Mouse (Mus musculus): ENCODE measurements at regions not wholly inside any gene's neighbourhood (a gene's known extent, or its start where the extent isn't known, plus 50 kb on each side); places are given as distances from the start of the nearest gene placed in this dataset.
A peak's percentile ranks its signal among the peaks of the same experiment; 100 is the strongest.
"Not testable (repeated sequence)": the region's sequence is repeated elsewhere in the genome, so short reads cannot be mapped to it uniquely, and the experiment has no call there.

DNA sequence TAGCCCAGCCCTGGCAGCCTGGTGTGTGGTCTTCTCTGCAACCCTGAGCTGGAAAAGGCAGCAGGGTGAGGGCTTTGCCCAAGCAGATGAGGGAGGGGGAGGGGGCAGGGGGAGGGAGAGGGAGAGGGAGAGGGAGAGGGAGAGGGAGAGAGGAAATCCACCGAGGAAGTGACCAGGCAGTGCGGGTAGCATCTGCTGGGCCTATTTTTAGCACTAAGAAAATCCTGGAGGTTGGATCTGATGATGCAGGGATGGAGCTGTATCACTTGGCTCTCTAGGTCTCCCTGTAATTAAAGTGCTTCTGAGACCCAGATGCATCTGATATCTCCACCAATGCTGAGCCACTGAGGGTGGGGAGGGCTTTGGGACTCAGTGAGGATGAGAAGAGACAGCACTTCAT is 61.2 kb upstream of the Atxn1 start:
- peak in 1 of 2 experiments; percentile 30 for DNase-seq

DNA sequence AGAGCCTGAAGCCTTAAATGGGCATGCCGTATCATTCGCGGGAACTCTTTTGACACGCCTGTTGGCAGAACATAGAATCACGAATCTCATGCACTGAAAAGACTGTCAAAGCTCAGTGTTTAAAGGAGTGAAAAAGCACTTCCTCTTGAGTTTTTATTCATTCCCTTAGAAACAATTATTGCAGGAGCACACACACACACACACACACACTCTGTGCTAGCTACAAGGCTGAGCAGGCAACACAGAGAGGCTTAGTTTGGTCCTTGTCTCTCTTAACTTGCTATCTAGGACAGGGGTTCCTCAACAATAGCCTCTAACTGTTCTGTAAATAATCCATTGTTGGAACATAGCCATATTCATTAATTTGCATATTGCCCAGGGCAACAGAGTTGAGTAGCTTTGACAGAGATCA is 58.8 kb upstream of the Atxn1 start:
- DNase-seq, result no peak

DNA sequence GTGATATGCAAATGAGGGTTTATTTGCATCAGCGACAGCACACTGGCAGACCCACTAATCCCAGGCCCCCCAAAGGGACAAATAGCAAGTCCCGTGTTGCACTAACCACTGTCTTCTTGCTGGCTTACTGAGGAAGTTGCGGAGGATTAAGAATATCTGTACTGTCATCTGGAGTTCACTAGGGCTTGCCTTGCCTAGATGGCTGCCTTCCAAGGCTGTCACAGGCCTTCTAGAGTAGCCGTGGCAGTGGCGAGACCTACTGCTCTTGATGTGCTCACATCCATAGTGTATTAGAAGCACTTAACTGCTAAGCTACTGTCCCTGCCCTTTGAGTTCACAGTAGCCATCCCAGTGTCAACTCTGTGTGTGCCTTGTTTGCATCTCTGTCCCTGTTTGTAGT is 58.4 kb upstream of the Atxn1 start:
- no peak for DNase-seq

GRCm38 (mm10) chr13:46020945-46021835 is 56.4 kb upstream of the Atxn1 start:
- no peak for DNase-seq

- peak; percentile 53 to 67 for DNase-seq
Observed at GRCm38 (mm10) chr13:46019431-46020166, 54.8 kb upstream of the Atxn1 start.

DNA sequence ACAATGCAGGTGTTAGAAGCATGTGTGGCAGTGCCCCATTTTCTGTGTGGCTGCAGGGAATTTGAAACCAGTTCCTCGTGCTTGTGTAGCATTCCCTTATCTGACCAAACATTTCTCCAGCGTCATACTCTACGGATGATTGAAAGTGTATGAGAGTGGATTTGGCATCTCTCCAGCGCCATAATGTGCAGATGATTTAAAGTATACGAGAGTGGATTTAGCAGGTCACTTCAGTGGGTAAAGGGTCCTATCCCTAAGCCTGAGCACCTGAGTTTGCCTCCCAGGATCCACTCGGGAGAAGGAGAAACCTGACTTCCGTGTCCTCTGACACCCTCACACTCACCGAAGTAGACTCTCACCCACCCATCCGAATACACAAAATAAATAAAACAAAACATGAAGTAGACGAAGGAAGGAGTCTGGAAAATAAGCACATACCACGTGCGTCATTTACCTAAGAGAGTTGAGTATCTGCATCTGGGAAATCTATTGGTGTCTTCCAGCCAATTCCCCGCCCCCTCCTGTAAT is 54.2 kb upstream of the Atxn1 start:
- DNase-seq, result no peak

- DNase-seq, result no peak
Observed at GRCm38 (mm10) chr13:46017742-46018141, 52.9 kb upstream of the Atxn1 start.

GRCm38 (mm10) chr13:46017011-46017410 is 52.2 kb upstream of the Atxn1 start:
- not testable (repeated sequence) for DNase-seq

- DNase-seq, result no peak
Observed at GRCm38 (mm10) chr13:46015231-46015630, 50.4 kb upstream of the Atxn1 start.

GRCm38 (mm10) chr13:46014637-46015036 is 49.8 kb upstream of the Atxn1 start:
- no peak for DNase-seq
